Mouse (Mus musculus): ENCODE results near the gene Usp29. TPM values are rescaled to one million over a fixed set of nuclear protein-coding genes. Genes with fewer than 3 reads are reported as not detected.

The Usp29 gene
- polyA plus RNA-seq, 1 experiment from 2014 or later = 35.8 TPM

DNA sequence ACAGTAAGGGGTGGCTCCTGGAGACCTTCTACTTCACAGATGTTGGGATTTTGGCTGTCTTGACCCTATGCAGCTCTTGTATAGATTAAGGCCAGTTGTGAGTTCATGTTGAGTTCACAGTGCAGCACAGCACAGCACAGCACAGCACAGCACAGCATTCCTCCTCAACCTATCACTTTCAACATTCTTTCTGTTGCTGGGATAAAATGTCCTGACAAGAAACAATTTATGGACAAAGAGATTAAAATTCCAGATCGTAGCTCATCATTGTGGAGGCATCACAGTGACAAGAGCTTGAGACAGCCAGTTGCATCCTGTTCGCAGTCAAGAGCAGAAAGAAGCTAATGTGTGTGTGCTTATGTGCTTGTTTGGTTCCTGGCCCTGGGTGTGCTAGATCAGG is 93.3 kb downstream of the Usp29 start:
- H3K4me1 ChIP-seq (ENCODE audit: control insufficient read depth, insufficient read depth, low read length) = peaks cover 2% of the 10 kb centered on the region; the same call in 1 of the 2 replicates
- no peaks in the 10 kb centered on the region for H3K27me3 ChIP-seq (ENCODE audit: control insufficient read depth, insufficient read depth, low read depth, low read length)
- no peak overlapping the region for H3K9ac ChIP-seq (ENCODE audit: low read depth, low read length)
- H3K27ac ChIP-seq (ENCODE audit: low read length) = no peak overlapping the region
- no peaks in the 10 kb centered on the region for H3K9me3 ChIP-seq (replicated peaks; ENCODE audit: control insufficient read depth, low read length, poor library complexity, severe bottlenecking)
- H3K4me2 ChIP-seq (ENCODE audit: low read length) = no peak overlapping the region
- no peak overlapping the region for H3K4me3 ChIP-seq (ENCODE audit: low read depth, low read length)
- no peaks in the 10 kb centered on the region for H3K36me3 ChIP-seq (ENCODE audit: control insufficient read depth, insufficient read depth, low read length)
- 11% methylated on average over 2 of the region's 2 CpGs for WGBS
- ATAC-seq = no peak

DNA sequence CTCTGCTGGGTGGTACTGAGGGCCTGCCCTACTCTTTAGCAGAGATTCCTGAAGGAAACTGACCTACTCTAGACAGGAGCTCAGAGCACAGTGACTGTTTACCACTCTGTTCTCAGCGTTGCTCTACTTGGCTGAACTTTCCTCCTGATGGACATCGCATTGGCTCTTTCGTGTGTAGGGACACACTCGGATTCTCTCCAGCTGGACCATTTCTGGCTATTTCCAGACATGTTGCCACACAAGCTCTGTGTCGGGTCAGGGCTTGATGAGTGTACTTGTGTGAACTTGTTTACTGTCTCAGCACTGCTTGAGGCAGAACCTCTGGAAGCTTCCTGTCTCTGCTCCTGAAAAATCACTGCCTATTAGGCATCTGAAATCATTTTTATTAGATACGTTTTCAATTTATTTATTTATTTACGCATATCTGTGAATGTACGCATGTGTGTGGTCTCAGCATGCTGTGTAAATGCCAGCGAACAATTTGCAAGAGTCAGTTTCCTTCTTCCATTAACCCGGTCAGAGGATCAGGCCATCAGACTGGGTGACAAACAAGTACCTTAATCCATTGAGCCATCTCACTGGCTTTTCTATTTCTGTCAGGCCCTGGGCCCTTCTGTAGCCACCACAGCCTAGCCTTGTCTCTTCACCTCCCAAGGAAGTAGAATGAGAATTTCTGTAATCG is 95.7 kb downstream of the Usp29 start:
- H3K4me1 ChIP-seq (ENCODE audit: control insufficient read depth, insufficient read depth, low read length) = peaks cover 15% of the 10 kb centered on the region
- no peak overlapping the region for H3K4me2 ChIP-seq (ENCODE audit: low read length)
- no peaks in the 10 kb centered on the region for H3K27me3 ChIP-seq (ENCODE audit: control insufficient read depth, insufficient read depth, low read depth, low read length)
- H3K9me3 ChIP-seq (replicated peaks; ENCODE audit: control insufficient read depth, low read length, poor library complexity, severe bottlenecking) = no peaks in the 10 kb centered on the region
- H3K36me3 ChIP-seq (ENCODE audit: control insufficient read depth, insufficient read depth, low read length) = no peaks in the 10 kb centered on the region
- H3K27ac ChIP-seq (ENCODE audit: low read length) = no peak overlapping the region
- no peak overlapping the region for H3K9ac ChIP-seq (ENCODE audit: low read depth, low read length)
- ATAC-seq = no peak
- H3K4me3 ChIP-seq (ENCODE audit: low read depth, low read length) = no peak overlapping the region
- 86% methylated on average over 11 of the region's 11 CpGs for WGBS

DNA sequence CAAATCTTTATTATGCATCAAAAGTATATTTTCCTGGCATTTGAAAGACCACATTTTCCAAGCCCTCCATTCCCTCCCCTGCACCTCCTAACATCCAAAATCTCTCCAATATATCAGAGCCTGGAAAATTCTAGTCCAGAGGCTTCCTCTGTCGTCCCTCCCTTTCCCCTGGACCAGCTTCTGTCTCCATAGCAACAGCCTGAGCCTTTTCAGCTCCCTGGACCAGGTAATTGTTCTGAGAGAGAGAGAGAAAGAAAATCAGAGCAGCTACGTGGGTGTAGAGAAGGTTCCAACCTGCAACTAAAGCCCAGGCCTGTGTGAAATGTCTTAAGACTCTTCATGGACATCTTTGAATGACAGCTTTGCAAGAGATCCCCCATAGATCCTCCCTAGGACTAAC is 98.8 kb downstream of the Usp29 start:
- no peaks in the 10 kb centered on the region for H3K9me3 ChIP-seq (replicated peaks; ENCODE audit: control insufficient read depth, low read length, poor library complexity, severe bottlenecking)
- H3K4me3 ChIP-seq (ENCODE audit: low read depth, low read length) = no peak overlapping the region
- no peak overlapping the region for H3K9ac ChIP-seq (ENCODE audit: low read depth, low read length)
- H3K4me1 ChIP-seq (ENCODE audit: control insufficient read depth, insufficient read depth, low read length) = peaks cover 15% of the 10 kb centered on the region
- WGBS = 5% methylated on average over 2 of the region's 2 CpGs
- H3K4me2 ChIP-seq (ENCODE audit: low read length) = no peak overlapping the region
- peak overlapping the region; percentile 86 for H3K27ac ChIP-seq (ENCODE audit: low read length)
- H3K27me3 ChIP-seq (ENCODE audit: control insufficient read depth, insufficient read depth, low read depth, low read length) = no peaks in the 10 kb centered on the region
- ATAC-seq = peak; percentile 90
- no peaks in the 10 kb centered on the region for H3K36me3 ChIP-seq (ENCODE audit: control insufficient read depth, insufficient read depth, low read length)

DNA sequence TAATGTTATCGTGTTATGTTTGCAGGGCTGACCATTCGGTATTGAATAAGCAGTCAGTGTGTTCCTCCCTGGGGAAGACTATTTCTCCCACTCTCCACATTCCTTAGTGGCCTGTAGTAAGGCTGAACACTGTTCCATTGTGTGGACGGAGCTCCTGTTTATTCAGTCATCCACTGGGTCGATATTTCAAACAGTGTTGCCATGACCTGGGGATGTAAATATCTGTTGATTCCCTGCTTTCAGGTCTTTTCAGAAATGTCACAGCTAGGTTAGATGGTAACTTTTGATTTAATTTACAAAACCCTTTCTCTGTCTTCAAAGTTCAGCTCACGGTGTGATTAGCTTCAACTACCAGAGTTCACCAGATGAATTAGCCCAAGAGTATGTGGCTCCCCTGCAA is 104.6 kb downstream of the Usp29 start:
- Histone ChIP-seq H3K36me3 (ENCODE audit: control insufficient read depth, insufficient read depth, low read length) (no peaks in the 10 kb centered on the region), H3K4me2 (ENCODE audit: low read length) (no peak overlapping the region; the same call in 1 of the 2 replicates), H3K27me3 (ENCODE audit: control insufficient read depth, insufficient read depth, low read depth, low read length) (no peaks in the 10 kb centered on the region), H3K4me3 (ENCODE audit: low read depth, low read length) (no peak overlapping the region), H3K9me3 (replicated peaks; ENCODE audit: control insufficient read depth, low read length, poor library complexity, severe bottlenecking) (no peaks in the 10 kb centered on the region), H3K4me1 (ENCODE audit: control insufficient read depth, insufficient read depth, low read length) (peaks cover 19% of the 10 kb centered on the region), H3K9ac (ENCODE audit: low read depth, low read length) (no peak overlapping the region), H3K27ac (ENCODE audit: low read length) (peak overlapping the region; percentile 84)
- ATAC-seq = 0 out of 2 replicates have a peak, but pooled peaks have one; percentile 50
- WGBS = 28% methylated on average over 5 of the region's 5 CpGs

DNA sequence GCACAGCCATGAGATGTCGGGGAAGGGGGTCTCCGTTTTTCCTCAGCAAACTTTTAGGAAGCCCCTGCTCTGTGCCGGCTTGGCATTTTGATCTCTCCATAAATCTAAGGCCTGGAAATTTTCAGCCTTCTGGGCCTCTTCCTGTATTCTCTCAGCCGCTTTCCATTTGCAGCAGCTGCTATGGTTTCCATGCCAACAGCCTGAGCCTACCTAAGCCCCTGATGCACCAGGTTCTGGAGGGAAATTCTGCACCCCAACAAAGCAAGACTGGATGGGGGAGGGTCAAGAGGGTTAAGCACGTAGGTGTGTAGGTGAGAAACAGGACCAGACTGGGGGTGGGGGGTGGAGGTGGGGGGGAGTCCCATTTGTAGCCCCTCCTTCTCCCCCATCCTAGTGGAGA is 105.0 kb downstream of the Usp29 start:
- Histone ChIP-seq H3K27ac (ENCODE audit: low read length) (peak overlapping the region; percentile 84), H3K4me1 (ENCODE audit: control insufficient read depth, insufficient read depth, low read length) (peaks cover 17% of the 10 kb centered on the region), H3K4me2 (ENCODE audit: low read length) (no peak overlapping the region; the same call in 1 of the 2 replicates), H3K9me3 (replicated peaks; ENCODE audit: control insufficient read depth, low read length, poor library complexity, severe bottlenecking) (no peaks in the 10 kb centered on the region), H3K27me3 (ENCODE audit: control insufficient read depth, insufficient read depth, low read depth, low read length) (no peaks in the 10 kb centered on the region), H3K4me3 (ENCODE audit: low read depth, low read length) (no peak overlapping the region), H3K9ac (ENCODE audit: low read depth, low read length) (no peak overlapping the region; the same call in 1 of the 2 replicates), H3K36me3 (ENCODE audit: control insufficient read depth, insufficient read depth, low read length) (no peaks in the 10 kb centered on the region)
- 14% methylated on average over 5 of the region's 5 CpGs for WGBS
- peak; percentile 89 for ATAC-seq

DNA sequence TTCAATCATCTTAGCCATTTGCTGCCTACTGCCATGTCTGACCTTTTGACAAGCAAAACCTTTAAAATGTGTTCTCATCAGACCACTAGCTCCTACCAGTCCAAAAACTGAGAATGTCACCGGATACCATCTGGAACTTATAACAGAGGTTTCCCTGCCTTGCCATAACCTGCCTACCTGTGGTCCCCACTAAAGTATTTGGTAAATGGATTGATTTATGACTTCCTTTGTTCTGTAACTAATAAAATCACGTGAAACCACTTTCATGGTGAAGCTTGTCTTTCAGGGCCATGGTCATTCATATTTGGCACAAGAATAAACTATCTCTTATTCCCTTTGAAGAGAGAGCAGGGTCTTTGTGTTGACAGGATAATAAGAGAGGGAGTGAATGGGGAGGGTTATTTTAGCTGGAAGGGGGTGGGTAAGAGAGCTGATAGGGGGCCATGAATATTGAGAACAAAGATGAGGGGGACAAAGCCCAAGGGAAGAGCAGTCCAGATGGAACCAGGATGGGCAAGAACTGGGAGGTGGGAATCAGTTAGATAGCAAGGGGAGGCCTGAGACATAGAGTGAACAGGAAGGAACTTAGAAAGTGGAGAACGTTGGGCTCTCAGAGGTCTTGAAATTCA is 107.0 kb downstream of the Usp29 start:
- Histone ChIP-seq H3K9ac (ENCODE audit: low read depth, low read length) (no peak overlapping the region), H3K4me2 (ENCODE audit: low read length) (no peak overlapping the region), H3K36me3 (ENCODE audit: control insufficient read depth, insufficient read depth, low read length) (no peaks in the 10 kb centered on the region), H3K27me3 (ENCODE audit: control insufficient read depth, insufficient read depth, low read depth, low read length) (no peaks in the 10 kb centered on the region), H3K9me3 (replicated peaks; ENCODE audit: control insufficient read depth, low read length, poor library complexity, severe bottlenecking) (no peaks in the 10 kb centered on the region), H3K27ac (ENCODE audit: low read length) (no peak overlapping the region), H3K4me1 (ENCODE audit: control insufficient read depth, insufficient read depth, low read length) (peaks cover 17% of the 10 kb centered on the region), H3K4me3 (ENCODE audit: low read depth, low read length) (no peak overlapping the region)
- 75% methylated on average over 3 of the region's 3 CpGs for WGBS
- ATAC-seq = no peak

DNA sequence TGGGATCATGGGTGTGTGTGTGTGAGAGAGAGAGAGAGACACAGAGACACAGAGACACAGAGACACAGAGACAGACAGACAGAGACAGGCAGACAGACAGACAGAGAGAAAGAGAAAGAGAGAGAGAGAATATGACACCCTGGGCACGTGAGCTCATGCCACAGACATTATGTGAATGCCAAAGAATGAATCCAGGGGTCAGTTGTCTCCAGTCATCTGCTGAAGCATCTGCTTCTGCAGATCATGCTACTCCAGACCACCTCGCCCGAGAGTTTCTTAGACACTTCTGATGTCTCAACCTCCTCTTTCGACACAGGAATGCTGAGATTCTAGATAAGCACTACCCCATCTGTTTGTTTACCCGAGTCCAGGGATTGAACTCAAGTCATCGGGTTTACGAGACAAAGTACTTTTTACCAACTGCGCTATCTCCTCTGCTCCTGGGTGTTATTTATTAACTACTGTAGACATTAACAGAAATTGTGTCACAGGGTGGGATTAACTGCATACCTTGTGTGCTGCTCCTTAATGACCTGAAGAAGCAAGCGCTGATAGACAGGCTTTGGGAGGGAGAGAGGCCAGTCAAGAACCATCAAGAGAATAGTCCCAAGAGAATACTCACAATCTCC is 107.7 kb downstream of the Usp29 start:
- Histone ChIP-seq H3K4me3 (ENCODE audit: low read depth, low read length) (no peak overlapping the region), H3K4me2 (ENCODE audit: low read length) (no peak overlapping the region), H3K9me3 (replicated peaks; ENCODE audit: control insufficient read depth, low read length, poor library complexity, severe bottlenecking) (no peaks in the 10 kb centered on the region), H3K9ac (ENCODE audit: low read depth, low read length) (no peak overlapping the region), H3K27me3 (ENCODE audit: control insufficient read depth, insufficient read depth, low read depth, low read length) (no peaks in the 10 kb centered on the region), H3K36me3 (ENCODE audit: control insufficient read depth, insufficient read depth, low read length) (no peaks in the 10 kb centered on the region), H3K4me1 (ENCODE audit: control insufficient read depth, insufficient read depth, low read length) (peaks cover 17% of the 10 kb centered on the region), H3K27ac (ENCODE audit: low read length) (no peak overlapping the region)
- WGBS = 89% methylated on average over 9 of the region's 9 CpGs
- ATAC-seq = no peak

DNA sequence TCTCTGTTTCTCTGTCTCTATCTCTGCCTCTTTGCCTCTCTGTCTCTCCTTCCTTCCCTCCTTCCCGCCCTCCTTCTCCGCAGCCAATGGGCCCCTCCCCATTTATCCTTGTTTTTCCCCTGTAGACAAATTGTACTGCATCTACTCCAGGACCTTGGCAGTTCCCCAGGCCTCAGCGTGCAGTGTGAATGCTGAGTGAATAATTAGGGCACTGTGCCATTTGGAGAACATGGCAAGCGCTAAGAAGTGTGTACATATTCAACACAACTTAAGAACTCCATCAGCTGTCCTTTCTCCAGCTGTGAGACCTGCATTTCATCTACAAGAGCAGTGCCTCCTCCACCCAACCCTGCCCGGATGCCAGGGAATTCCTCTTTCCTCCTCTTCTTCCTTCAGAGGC is 110.5 kb downstream of the Usp29 start:
- 63% methylated on average over 5 of the region's 5 CpGs for WGBS

DNA sequence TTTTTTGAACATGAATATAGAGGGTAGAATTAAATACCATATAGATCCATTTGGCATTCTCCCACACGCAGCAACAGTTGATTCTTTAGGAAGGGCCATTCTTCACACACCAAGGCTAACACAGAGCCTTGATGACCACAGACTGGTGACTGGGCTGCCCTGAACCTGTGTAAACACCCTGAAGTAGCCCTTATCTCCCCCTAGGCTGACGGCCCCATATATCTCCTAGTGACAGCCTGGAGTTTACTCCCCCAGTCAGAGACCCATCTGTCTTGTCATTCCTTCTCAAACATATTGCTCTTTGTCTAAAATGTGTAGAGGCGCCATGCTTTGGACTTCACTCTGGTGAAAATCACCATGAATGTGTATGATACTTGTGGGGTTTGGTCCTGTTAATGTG is 119.1 kb downstream of the Usp29 start:
- H3K4me1 ChIP-seq (ENCODE audit: control insufficient read depth, insufficient read depth, low read length) = peaks cover 17% of the 10 kb centered on the region
- 94% methylated on average over 3 of the region's 3 CpGs for WGBS
- H3K4me3 ChIP-seq (ENCODE audit: low read depth, low read length) = no peak overlapping the region
- no peak overlapping the region for H3K4me2 ChIP-seq (ENCODE audit: low read length)
- no peak overlapping the region for H3K9ac ChIP-seq (ENCODE audit: low read depth, low read length)
- ATAC-seq = no peak
- no peaks in the 10 kb centered on the region for H3K27me3 ChIP-seq (ENCODE audit: control insufficient read depth, insufficient read depth, low read depth, low read length)
- no peak overlapping the region for H3K27ac ChIP-seq (ENCODE audit: low read length)
- H3K36me3 ChIP-seq (ENCODE audit: control insufficient read depth, insufficient read depth, low read length) = no peaks in the 10 kb centered on the region
- H3K9me3 ChIP-seq (replicated peaks; ENCODE audit: control insufficient read depth, low read length, poor library complexity, severe bottlenecking) = no peaks in the 10 kb centered on the region

More for the DNA sequence above, 110.5 kb downstream of the Usp29 start:
- Histone ChIP-seq H3K27me3 (ENCODE audit: control insufficient read depth, insufficient read depth, low read depth, low read length) (no peaks in the 10 kb centered on the region), H3K9me3 (replicated peaks; ENCODE audit: control insufficient read depth, low read length, poor library complexity, severe bottlenecking) (no peaks in the 10 kb centered on the region), H3K4me3 (ENCODE audit: low read depth, low read length) (no peak overlapping the region), H3K36me3 (ENCODE audit: control insufficient read depth, insufficient read depth, low read length) (no peaks in the 10 kb centered on the region), H3K4me1 (ENCODE audit: control insufficient read depth, insufficient read depth, low read length) (no peaks in the 10 kb centered on the region; the same call in 1 of the 2 replicates), H3K9ac (ENCODE audit: low read depth, low read length) (no peak overlapping the region), H3K27ac (ENCODE audit: low read length) (no peak overlapping the region), H3K4me2 (ENCODE audit: low read length) (no peak overlapping the region)
- peak; percentile 78 for ATAC-seq
